Mouse (Mus musculus): ENCODE results near the gene Itk. TPM values are rescaled to one million over a fixed set of nuclear protein-coding genes. Genes with fewer than 3 reads are reported as not detected.

The Itk gene
- polyA plus RNA-seq, 1 experiment: 1.1 TPM

DNA sequence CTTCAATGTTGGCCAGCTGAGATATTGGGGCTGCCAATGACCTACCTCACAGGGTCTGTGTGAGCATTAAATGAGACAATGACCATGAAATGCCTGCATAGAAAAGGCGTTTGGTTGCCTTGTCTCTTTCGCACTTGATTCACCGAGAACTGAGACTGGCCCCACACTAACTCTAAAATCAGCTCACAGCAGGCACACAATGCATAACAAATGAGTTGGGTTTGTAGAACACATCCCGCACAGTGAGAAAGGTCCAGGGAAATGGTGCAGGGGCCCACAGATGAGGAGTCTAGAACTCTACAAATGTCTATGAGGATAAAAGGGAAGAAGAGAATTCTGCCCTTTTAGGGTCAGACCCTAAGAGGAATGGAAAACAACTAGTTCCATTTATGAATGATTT is 100.3 kb downstream of the Itk start:
- TF ChIP-seq POLR2A (IDR thresholded peaks at IDR 0.05; ENCODE audit: low read depth, low read length) (no peak), CTCF (IDR thresholded peaks at IDR 0.05; ENCODE audit: extremely low read depth, insufficient read length, insufficient replicate concordance, low read depth, low read length) (no peak)
- no peaks in the 10 kb centered on the region for H3K27me3 ChIP-seq (ENCODE audit: control insufficient read depth, insufficient read depth, low read length)
- 91% methylated on average over 4 of the region's 4 CpGs for WGBS
- H3K4me1 ChIP-seq (ENCODE audit: control insufficient read depth, insufficient read depth, insufficient read length, low read length): no peaks in the 10 kb centered on the region
- H3K4me3 ChIP-seq (ENCODE audit: low read depth, low read length): no peak overlapping the region
- H3K27ac ChIP-seq (ENCODE audit: insufficient read depth, low read depth, low read length): no peak overlapping the region
- no peaks in the 10 kb centered on the region for H3K36me3 ChIP-seq (ENCODE audit: control insufficient read depth, insufficient read depth, low read length)

GRCm38 (mm10) chr11:46288091-46288490 is 101.2 kb downstream of the Itk start:
- Histone ChIP-seq H3K27me3 (ENCODE audit: control insufficient read depth, insufficient read depth, low read length) (no peaks in the 10 kb centered on the region), H3K4me1 (ENCODE audit: control insufficient read depth, insufficient read depth, insufficient read length, low read length) (no peaks in the 10 kb centered on the region), H3K36me3 (ENCODE audit: control insufficient read depth, insufficient read depth, low read length) (no peaks in the 10 kb centered on the region), H3K4me3 (ENCODE audit: low read depth, low read length) (no peak overlapping the region), H3K27ac (ENCODE audit: insufficient read depth, low read depth, low read length) (no peak overlapping the region)
- 62% methylated on average over 5 of the region's 5 CpGs for WGBS
- no peak for TF ChIP-seq CTCF (IDR thresholded peaks at IDR 0.05; ENCODE audit: extremely low read depth, insufficient read length, insufficient replicate concordance, low read depth, low read length)
- no peak for TF ChIP-seq POLR2A (IDR thresholded peaks at IDR 0.05; ENCODE audit: low read depth, low read length)

GRCm38 (mm10) chr11:46286803-46287202 is 102.5 kb downstream of the Itk start:
- Histone ChIP-seq H3K27me3 (ENCODE audit: control insufficient read depth, insufficient read depth, low read length) (no peaks in the 10 kb centered on the region), H3K4me1 (ENCODE audit: control insufficient read depth, insufficient read depth, insufficient read length, low read length) (no peaks in the 10 kb centered on the region), H3K4me3 (ENCODE audit: low read depth, low read length) (no peak overlapping the region), H3K27ac (ENCODE audit: insufficient read depth, low read depth, low read length) (no peak overlapping the region), H3K36me3 (ENCODE audit: control insufficient read depth, insufficient read depth, low read length) (no peaks in the 10 kb centered on the region)
- no peak for TF ChIP-seq POLR2A (IDR thresholded peaks at IDR 0.05; ENCODE audit: low read depth, low read length)
- TF ChIP-seq CTCF (IDR thresholded peaks at IDR 0.05; ENCODE audit: extremely low read depth, insufficient read length, insufficient replicate concordance, low read depth, low read length): no peak
- 49% methylated on average over 6 of the region's 6 CpGs for WGBS

- Histone ChIP-seq H3K4me1 (ENCODE audit: control insufficient read depth, insufficient read depth, insufficient read length, low read length) (no peaks in the 10 kb centered on the region), H3K4me3 (ENCODE audit: low read depth, low read length) (no peak overlapping the region), H3K27me3 (ENCODE audit: control insufficient read depth, insufficient read depth, low read length) (no peaks in the 10 kb centered on the region), H3K27ac (ENCODE audit: insufficient read depth, low read depth, low read length) (no peak overlapping the region), H3K36me3 (ENCODE audit: control insufficient read depth, insufficient read depth, low read length) (no peaks in the 10 kb centered on the region)
- 87% methylated on average over 6 of the region's 6 CpGs for WGBS
- TF ChIP-seq POLR2A (IDR thresholded peaks at IDR 0.05; ENCODE audit: low read depth, low read length) (no peak), CTCF (IDR thresholded peaks at IDR 0.05; ENCODE audit: extremely low read depth, insufficient read length, insufficient replicate concordance, low read depth, low read length) (no peak)
Measured at GRCm38 (mm10) chr11:46283800-46284199, 105.5 kb downstream of the Itk start.

- TF ChIP-seq CTCF (IDR thresholded peaks at IDR 0.05; ENCODE audit: extremely low read depth, insufficient read length, insufficient replicate concordance, low read depth, low read length) (no peak), POLR2A (IDR thresholded peaks at IDR 0.05; ENCODE audit: low read depth, low read length) (no peak)
- no peak overlapping the region for H3K27ac ChIP-seq (ENCODE audit: insufficient read depth, low read depth, low read length)
- H3K27me3 ChIP-seq (ENCODE audit: control insufficient read depth, insufficient read depth, low read length): no peaks in the 10 kb centered on the region
- WGBS: 88% methylated on average over 5 of the region's 5 CpGs
- no peak overlapping the region for H3K4me3 ChIP-seq (ENCODE audit: low read depth, low read length)
- H3K4me1 ChIP-seq (ENCODE audit: control insufficient read depth, insufficient read depth, insufficient read length, low read length): no peaks in the 10 kb centered on the region
- no peaks in the 10 kb centered on the region for H3K36me3 ChIP-seq (ENCODE audit: control insufficient read depth, insufficient read depth, low read length)
Measured at GRCm38 (mm10) chr11:46282612-46283011, 106.7 kb downstream of the Itk start.

GRCm38 (mm10) chr11:46278709-46279108 is 110.6 kb downstream of the Itk start:
- WGBS: 88% methylated on average over 12 of the region's 12 CpGs
- Histone ChIP-seq H3K27ac (ENCODE audit: insufficient read depth, low read depth, low read length) (no peak overlapping the region), H3K4me3 (ENCODE audit: low read depth, low read length) (no peak overlapping the region), H3K36me3 (ENCODE audit: control insufficient read depth, insufficient read depth, low read length) (no peaks in the 10 kb centered on the region), H3K4me1 (ENCODE audit: control insufficient read depth, insufficient read depth, insufficient read length, low read length) (no peaks in the 10 kb centered on the region), H3K27me3 (ENCODE audit: control insufficient read depth, insufficient read depth, low read length) (no peaks in the 10 kb centered on the region)
- no peak for TF ChIP-seq CTCF (IDR thresholded peaks at IDR 0.05; ENCODE audit: extremely low read depth, insufficient read length, insufficient replicate concordance, low read depth, low read length)
- no peak for TF ChIP-seq POLR2A (IDR thresholded peaks at IDR 0.05; ENCODE audit: low read depth, low read length)

GRCm38 (mm10) chr11:46278140-46278539 is 111.2 kb downstream of the Itk start:
- 65% methylated on average over 5 of the region's 5 CpGs for WGBS
- no peak overlapping the region for H3K27ac ChIP-seq (ENCODE audit: insufficient read depth, low read depth, low read length)

GRCm38 (mm10) chr11:46276778-46277177 is 112.5 kb downstream of the Itk start:
- Histone ChIP-seq H3K27me3 (ENCODE audit: control insufficient read depth, insufficient read depth, low read length) (no peaks in the 10 kb centered on the region), H3K4me1 (ENCODE audit: control insufficient read depth, insufficient read depth, insufficient read length, low read length) (no peaks in the 10 kb centered on the region), H3K27ac (ENCODE audit: insufficient read depth, low read depth, low read length) (no peak overlapping the region), H3K36me3 (ENCODE audit: control insufficient read depth, insufficient read depth, low read length) (no peaks in the 10 kb centered on the region), H3K4me3 (ENCODE audit: low read depth, low read length) (no peak overlapping the region)
- TF ChIP-seq CTCF (IDR thresholded peaks at IDR 0.05; ENCODE audit: extremely low read depth, insufficient read length, insufficient replicate concordance, low read depth, low read length) (peak; percentile 39; the same call in 1 of the 2 replicates), POLR2A (IDR thresholded peaks at IDR 0.05; ENCODE audit: low read depth, low read length) (no peak)
- WGBS: 46% methylated on average over 5 of the region's 5 CpGs

More at GRCm38 (mm10) chr11:46278140-46278539, 111.2 kb downstream of the Itk start:
- Histone ChIP-seq H3K36me3 (ENCODE audit: control insufficient read depth, insufficient read depth, low read length) (no peaks in the 10 kb centered on the region), H3K27me3 (ENCODE audit: control insufficient read depth, insufficient read depth, low read length) (no peaks in the 10 kb centered on the region), H3K4me1 (ENCODE audit: control insufficient read depth, insufficient read depth, insufficient read length, low read length) (no peaks in the 10 kb centered on the region), H3K4me3 (ENCODE audit: low read depth, low read length) (no peak overlapping the region)
- TF ChIP-seq CTCF (IDR thresholded peaks at IDR 0.05; ENCODE audit: extremely low read depth, insufficient read length, insufficient replicate concordance, low read depth, low read length) (no peak), POLR2A (IDR thresholded peaks at IDR 0.05; ENCODE audit: low read depth, low read length) (no peak)
